Comparison of ENCODE assay signal across 24 mouse cellular contexts in genomic region chr9:109825739-109826138, GRCm38 (mm10). TPM values are rescaled to one million over a fixed set of nuclear protein-coding genes. Genes with fewer than 3 reads are reported as not detected.
"Had no signal": no experiment of that assay in that cellular context is flagged by ENCODE, and none has a peak within 500 bp of the region (broad histone marks: within the 10 kb centered on the region; RNA-seq: fewer than 3 reads in every experiment).

No protein-coding gene starts in this region.

- H3K36me3 ChIP-seq: stomach, embryonic 15.5 days had no signal

- ATAC-seq: lung, postnatal 0 days; midbrain, embryonic 16.5 days had no signal

- H3K4me2 ChIP-seq: midbrain, embryonic 11.5 days; stomach, embryonic 15.5 days had no signal

- H3K9me3 ChIP-seq: limb, embryonic 10.5 days; stomach, embryonic 15.5 days had no signal

- DNase-seq: kidney, adult 11 months; kidney, postnatal 10 days; kidney, postnatal 4 days; lung, adult 2 months; lung, postnatal 36 days; right cerebral cortex, postnatal 14 days; thymus, adult 2 months; thymus, postnatal 25 days had no signal

- H3K4me3 ChIP-seq: layer of hippocampus, adult 2 months; limb, embryonic 10.5 days; stomach, embryonic 15.5 days had no signal

- H3K9ac ChIP-seq: stomach, embryonic 15.5 days had no signal

- H3K4me1 ChIP-seq: limb, embryonic 10.5 days; stomach, embryonic 15.5 days had no signal

- H3K27me3 ChIP-seq: stomach, embryonic 15.5 days had no signal

- H3K27ac ChIP-seq: layer of hippocampus, adult 2 months; limb, embryonic 10.5 days; stomach, embryonic 15.5 days had no signal

RNA-seq across cellular contexts. Expression of gene Spink8, which starts 13.7 kb away (rescaled TPM):
- total RNA-seq: megakaryocyte, adult 5-6 weeks had no signal
- polyA plus RNA-seq: limb, embryonic 10.5 days; lung, adult 2 months; lung, postnatal 0 days; midbrain, embryonic 11.5 days; neural tube, embryonic 14.5 days; spleen, adult 2 months had no signal

RNA-seq across cellular contexts. Expression of gene Camp, which starts 23.7 kb away (rescaled TPM):
- total RNA-seq: layer of hippocampus, adult 2 months; layer of hippocampus, postnatal 14 days; left cerebral cortex, postnatal 10 days had no signal
- polyA plus RNA-seq: kidney, embryonic 14.5 days; limb, embryonic 10.5 days; testis, adult 2 months; urinary bladder, adult 2 months had no signal

RNA-seq across cellular contexts. Expression of gene Fbxw27, which starts 35.3 kb away (rescaled TPM):
- total RNA-seq: layer of hippocampus, adult 2 months; layer of hippocampus, postnatal 14 days; left cerebral cortex, adult 18-20 months; left cerebral cortex, postnatal 10 days; megakaryocyte, adult 5-6 weeks had no signal
- polyA plus RNA-seq: kidney, embryonic 14.5 days; limb, embryonic 10.5 days; limb, embryonic 14.5 days; lung, adult 2 months; lung, postnatal 0 days; midbrain, embryonic 11.5 days; midbrain, embryonic 16.5 days; neural tube, embryonic 14.5 days; spleen, adult 2 months; stomach, embryonic 15.5 days; thymus, adult 2 months had no signal
